Mouse (Mus musculus) gastrocnemius, postnatal 25 days (tissue): Measurements from ENCODE around the gene Mrln. TPM values are rescaled to one million over a fixed set of nuclear protein-coding genes. Genes with fewer than 3 reads are reported as not detected.
"Not testable (repeated sequence)": the region's sequence is repeated elsewhere in the genome, so short reads cannot be mapped to it uniquely, and the experiment has no call there.

ENCODE experiments used
- DNase-seq: peaks from one replicate; pipeline ENCODE4 v3.0.0; 2022
- total RNA-seq, 2 experiments: library from RNA; stranded (reverse); gene quantifications; 1 replicate in 1 of 2; 2 replicates in 1 of 2; pipeline ENCODE4 v1.2.3; 2021

Mrln gene
- total RNA-seq, 2 experiments from 2014 or later: 128 to 177 TPM

GRCm38 (mm10) chr10:70195279-70195678, 9.2 kb upstream of the Mrln start:
- DNase-seq: no peak

- DNase-seq: no peak
Measured at GRCm38 (mm10) chr10:70195786-70196185, 8.7 kb upstream of the Mrln start.

- peak; percentile 67 for DNase-seq
Measured at GRCm38 (mm10) chr10:70196666-70197065, 7.8 kb upstream of the Mrln start.

- DNase-seq: no peak
Measured at GRCm38 (mm10) chr10:70197601-70198000, 6.9 kb upstream of the Mrln start.

- DNase-seq: no peak
Measured at GRCm38 (mm10) chr10:70198012-70198411, 6.5 kb upstream of the Mrln start.

GRCm38 (mm10) chr10:70198951-70199463, 5.5 kb upstream of the Mrln start:
- DNase-seq: no peak

GRCm38 (mm10) chr10:70199466-70200210, 4.8 kb upstream of the Mrln start:
- DNase-seq: no peak

- DNase-seq: no peak
Measured at GRCm38 (mm10) chr10:70200889-70201500, 3.5 kb upstream of the Mrln start.

- DNase-seq: no peak
Measured at GRCm38 (mm10) chr10:70211281-70211680, 6.8 kb downstream of the Mrln start.

- DNase-seq: no peak
Measured at GRCm38 (mm10) chr10:70220971-70221370, 16.5 kb downstream of the Mrln start.

DNA sequence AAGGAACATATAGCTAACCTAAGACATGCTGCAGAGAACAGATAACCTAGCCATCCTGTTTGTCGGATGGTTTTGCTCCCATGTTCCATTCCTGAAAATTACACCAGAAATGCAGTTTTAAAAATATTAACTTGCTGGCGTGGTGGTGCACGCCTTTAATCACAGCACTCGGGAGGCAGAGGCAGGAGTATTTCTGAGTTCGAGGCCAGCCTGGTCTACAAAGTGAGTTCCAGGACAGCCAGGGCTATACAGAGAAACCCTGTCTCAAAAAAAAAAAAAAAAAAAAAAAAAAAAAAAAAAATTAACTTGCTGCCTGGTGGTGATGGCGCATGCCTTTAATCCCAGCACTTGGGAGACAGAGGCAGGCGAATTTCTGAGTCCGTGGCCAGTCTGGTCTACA, 17.8 kb downstream of the Mrln start:
- not testable (repeated sequence) for DNase-seq

DNA sequence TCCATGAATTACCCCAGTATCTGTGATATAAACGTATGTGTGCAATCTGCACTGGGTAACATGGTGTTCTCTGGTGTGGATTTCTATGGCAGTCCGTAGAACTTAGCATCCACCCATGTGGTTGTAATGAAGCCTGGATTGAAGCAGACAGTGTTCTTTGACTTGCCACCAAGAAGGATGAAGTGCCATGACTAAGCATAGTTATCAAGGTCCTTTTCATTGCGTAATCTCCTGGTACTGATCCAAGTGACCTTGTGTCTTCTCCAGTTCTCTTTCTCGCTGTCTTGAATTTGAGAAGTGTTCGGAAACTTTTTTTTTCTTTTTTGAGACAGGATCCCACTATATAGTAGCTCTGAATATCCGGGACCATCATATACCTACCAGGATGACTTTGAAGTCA, 20.1 kb downstream of the Mrln start:
- DNase-seq: no peak

GRCm38 (mm10) chr10:70225760-70226159, 21.3 kb downstream of the Mrln start:
- no peak for DNase-seq

DNA sequence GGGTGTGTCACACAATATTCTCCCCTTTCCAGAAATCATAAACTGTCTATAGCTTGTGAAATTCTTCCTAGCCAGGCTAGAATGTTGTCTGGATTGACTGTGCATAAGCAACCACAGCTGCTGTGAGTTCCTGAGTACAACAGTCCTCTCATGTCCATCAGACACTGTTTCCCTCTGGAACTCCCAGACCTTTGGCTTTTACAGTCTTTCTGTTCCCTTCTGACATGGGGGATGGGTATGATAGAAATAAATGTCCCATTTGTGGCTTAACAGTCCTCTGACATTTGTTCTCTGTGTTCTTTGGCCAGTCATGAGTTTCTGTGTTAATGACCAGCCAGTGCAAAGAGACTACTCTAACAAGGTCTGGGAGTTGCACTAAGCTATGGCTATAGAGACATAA, 22.1 kb downstream of the Mrln start:
- DNase-seq: no peak

- peak; percentile 75 for DNase-seq
Measured at GRCm38 (mm10) chr10:70230352-70230751, 25.9 kb downstream of the Mrln start.

DNA sequence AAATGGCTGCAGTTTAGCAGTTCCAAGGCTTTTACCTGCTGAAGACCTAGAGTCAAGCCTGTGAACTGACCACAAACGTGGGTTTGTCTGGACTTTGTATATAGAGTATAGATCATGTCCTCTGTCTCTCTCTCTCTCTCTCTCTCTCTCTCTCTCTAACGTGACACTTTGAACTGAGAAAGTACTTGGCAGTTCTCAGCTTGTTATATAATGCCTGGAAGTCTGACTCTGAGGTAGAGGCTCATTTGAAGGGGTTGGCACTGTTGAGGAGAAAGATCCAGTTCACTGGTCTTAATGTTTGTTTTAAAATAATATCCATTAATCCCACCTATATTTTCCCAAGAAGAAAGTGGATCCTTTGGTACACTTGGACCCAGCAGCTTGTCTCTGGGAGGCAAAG, 33.5 kb downstream of the Mrln start:
- DNase-seq: no peak

- DNase-seq: peak; percentile 63
Measured at GRCm38 (mm10) chr10:70242751-70243444, 38.4 kb downstream of the Mrln start.

GRCm38 (mm10) chr10:70244921-70245558, 40.6 kb downstream of the Mrln start, which contains the start of gene Slc16a9:
TSS of gene Slc16a9 (plus strand) at chr10:70245100.
- DNase-seq: peak; percentile 59

DNA sequence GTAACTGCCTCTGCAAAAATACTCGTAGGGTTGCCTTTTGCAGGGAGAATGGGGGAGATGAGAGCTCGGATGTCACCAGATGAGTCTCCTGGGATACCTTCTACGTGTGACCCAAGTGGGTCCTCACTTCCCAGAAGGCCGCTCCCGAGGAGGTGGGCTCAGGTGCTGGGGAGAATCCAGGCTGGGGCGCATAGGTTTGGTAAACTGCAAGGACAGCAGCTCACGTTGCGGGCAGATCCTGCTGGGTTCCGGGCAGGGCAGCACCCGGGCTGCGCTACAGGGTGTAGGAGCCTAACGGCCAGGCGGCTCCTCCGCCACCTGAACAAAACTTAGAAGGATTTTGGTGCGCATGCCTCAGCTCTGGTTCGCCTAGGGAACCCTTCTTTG, 41.1 kb downstream of the Mrln start:
- peak; percentile 17 for DNase-seq

DNA sequence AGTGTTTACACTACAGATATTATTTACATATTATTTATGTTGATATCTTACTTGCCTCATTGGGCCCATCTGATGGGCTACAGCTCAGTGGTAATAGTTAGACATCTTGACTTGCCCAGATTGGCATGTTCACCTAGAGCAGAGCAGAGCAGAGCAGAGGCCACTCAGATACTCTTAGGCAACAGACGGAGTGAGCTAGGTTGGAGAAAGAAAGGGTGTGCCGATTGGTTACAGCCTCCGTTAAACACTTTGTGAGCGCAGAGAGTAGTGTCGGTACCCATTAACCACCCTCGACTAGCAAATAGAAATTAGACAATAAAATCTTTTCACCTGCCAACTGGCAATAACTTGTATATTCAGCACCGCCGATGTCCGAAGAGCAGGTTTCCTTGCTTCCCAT, 41.6 kb downstream of the Mrln start:
- no peak for DNase-seq

DNA sequence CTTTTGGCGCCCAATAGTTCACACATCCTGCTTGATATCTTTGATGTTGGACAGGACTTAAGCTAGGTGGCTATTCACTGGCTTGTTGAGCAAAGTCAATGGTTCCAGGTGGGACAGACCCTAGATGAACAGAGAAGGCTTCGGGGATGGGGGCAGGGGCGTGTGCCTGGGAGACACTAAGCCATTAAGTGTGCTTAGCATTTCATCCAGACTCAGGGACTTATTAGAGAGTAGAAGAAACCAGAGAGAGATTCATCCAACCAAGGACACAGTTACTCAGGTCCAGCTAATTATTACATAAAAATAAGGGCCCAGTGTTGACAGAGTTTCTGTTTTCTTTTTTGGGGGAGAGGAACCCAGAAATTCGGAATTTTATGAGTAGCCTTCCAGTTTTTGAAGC, 45.9 kb downstream of the Mrln start:
- no peak for DNase-seq

GRCm38 (mm10) chr10:70250766-70251165, 46.3 kb downstream of the Mrln start:
- peak; percentile 27 for DNase-seq

DNA sequence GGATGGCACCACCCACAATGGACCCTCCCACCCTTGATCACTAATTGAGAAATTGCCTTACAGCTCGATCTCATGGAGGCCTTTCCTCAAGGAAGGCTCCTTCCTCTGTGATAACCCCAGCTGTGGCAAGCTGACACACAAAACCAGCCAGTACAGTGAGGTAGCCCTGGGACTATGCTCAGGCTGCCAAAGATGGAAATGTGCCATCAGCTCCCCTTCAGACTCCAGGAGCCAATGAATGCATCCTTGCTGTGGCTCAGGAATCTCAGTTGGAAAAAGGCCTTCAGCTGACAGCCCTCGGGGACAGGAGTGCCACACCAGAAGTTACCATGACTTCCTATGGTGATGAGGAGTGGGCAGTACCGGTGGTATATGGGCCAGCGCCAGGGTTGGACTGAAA, 50.2 kb downstream of the Mrln start:
- no peak for DNase-seq
